Mouse (Mus musculus) c-Kit-negative CD71-positive TER-119-positive erythroid progenitor cells, embryonic 14.5 days (primary cell): ENCODE data around the gene Adam23.

Source experiments
- DNase-seq: peaks from one replicate; pipeline ENCODE4 v3.0.0-alpha.2; 2013; ENCODE audit warnings: low read depth, low spot score

Gene Adam23

DNA sequence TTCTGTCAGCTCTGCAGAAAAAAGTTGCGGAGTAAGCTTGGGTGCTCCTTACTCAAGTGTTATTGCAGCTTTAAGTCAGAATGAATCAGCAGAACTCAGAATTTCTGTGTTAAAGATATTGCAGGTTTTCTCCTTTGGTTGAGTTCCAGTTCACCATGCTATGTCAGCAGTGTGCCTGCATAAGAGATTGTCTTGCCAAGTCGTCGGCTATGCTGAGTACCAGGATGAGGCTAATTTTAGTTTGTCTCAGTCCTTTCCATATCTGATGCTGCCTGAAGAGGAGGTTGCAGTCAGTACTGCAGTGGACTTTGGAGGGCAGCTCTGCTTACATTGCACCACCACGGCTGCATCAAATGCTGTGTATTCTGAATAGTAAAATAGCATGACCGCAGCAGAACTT is 33.3 kb downstream of the Adam23 start:
- no peak for DNase-seq

DNA sequence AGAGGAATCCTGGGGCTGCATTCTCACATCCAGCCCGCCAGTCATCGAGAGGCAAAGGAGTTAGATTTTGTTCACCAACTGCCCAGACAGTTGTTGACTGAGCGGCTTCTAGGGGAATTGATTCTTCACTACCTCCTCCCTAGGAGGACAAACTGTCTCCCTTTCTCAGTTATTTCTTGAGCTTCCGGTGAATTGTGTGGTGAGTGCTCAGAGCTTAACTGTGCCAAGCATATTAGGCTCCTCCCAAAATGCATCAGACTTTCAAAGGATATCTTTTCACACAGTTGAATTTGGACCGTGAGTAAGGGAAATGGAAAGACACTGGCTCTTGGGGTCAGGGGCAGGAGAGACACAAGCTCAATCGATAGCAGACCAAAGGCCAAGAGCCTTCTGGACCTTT is 39.0 kb downstream of the Adam23 start:
- DNase-seq = no peak

DNA sequence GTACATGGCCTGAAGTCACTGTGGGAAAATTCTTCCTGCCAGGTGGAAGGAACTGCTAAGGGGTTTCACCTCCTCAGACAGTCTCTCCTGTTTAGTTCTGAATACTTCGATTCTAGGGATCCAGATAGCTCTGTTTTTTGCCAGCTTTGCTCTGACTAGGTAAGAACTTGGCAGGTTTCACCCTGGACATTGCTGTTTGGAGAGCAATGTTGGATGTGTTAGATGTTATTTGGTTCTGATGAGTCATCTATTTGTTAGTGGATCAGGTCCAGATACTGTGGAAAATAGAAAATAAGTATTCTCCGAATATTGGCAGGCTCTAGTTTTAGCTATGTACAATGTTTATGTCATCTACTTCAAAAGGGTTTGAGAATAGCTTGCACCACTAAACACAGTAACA is 41.0 kb downstream of the Adam23 start:
- DNase-seq = no peak

DNA sequence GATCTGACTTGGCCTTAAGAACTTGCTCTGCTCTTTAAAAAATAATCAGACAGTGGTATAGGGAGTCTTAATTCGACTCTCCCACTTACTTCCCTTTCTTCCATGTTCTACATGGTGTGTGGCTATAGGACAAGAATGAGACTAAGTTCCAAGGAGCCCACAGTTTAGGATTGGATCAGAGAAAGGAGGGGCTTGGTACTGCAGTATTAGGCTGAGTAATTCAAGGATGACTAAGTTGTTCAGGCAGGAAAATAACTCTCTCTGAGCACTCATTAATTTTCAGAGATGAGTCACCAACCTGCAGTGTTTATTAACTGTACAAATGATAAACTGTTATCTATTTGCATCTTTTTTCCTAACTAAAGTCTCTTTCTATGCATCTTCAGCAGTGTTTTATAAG is 45.3 kb downstream of the Adam23 start:
- DNase-seq = no peak

DNA sequence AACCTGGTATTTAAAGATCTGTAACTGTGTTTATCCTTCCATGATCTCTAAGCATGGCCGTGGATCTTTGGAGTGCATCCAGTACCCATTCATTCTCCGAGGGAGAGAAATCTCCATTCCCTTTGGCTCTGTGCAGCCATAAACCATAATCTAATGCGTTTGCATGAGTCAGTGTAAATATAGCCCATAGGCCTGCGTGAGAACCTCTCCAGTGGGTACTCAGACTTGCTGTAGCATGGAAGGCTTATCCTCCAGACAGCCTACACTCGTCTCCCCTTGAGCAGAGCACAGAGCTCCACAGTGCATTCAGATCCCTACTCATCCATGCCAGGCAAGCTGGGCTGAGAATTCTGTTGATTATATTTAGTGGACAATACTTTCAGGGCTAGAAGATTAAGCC is 47.6 kb downstream of the Adam23 start:
- DNase-seq = no peak

DNA sequence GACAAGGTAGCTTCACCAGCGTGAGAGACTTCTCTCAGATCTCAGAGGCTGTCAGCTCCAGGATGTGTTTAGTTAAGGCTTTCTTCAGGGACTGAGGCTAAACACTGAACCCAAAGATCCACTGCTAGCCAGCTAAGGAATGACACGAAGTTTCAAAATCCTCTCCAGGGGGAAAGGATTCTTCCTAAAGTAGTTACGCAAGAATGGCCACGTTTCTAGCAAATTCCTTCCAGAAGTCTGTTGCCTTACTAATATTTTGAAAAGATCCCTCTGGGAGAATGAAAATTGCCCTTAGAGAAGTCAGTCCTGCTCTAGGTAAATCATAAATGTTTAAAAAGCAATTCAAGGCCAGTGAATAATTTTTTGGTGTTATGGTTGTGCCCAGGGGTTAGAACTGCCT is 61.7 kb downstream of the Adam23 start:
- no peak for DNase-seq

DNA sequence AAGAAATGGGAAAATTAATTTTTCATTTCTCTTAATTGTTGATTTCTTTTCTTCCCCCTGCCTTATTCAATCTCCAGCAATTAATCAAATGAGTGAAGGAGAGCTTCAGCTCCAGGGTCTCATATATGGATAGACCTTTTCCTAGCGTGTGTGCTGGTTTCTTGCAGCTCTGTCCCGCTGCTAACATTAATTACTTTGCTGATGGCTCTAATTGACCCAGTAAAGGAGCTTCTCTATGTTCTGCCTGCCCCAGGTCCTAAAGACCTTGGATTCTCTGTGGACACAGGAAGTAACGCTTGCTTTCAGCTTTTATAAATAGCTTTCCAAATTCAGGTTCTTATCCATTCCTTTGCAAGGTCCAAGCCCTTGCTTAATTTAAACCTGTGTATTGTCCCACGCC is 63.1 kb downstream of the Adam23 start:
- no peak for DNase-seq

DNA sequence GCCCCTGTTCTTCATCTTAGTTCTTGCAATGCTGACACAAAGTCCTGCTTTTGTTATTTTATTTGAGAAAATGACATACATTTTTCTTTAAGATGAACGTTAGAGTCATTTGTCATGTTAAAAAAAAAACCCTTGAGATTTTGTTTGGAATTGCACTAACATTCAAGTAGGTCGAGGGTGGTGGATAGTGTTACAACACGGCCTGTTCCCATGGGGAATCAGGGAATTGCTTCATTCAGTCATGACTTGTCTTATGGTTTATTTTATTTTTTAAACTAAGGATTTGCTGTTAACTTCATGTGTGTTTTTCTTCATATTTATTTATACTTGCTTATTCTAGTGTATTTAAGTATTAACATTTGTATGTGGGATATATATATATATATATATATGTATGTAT is 65.7 kb downstream of the Adam23 start:
- no peak for DNase-seq

DNA sequence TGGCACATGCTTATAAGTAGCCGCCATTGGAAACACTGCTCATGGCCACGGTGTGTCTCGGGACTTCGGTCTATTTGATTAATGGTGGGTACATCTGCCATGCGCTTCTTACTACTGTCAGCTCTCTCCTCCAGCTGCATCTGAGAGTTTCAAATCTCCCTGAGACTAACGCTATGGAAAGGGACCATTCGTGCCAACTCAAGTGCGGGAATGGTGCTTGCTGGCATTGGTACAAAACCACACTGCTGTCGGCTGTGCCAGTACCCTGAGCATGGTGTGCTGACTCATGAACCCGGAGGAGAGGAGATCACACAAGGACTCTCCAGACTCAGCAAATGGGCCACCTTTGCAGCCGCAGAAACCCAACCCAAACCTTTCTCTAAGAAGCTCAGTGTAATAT is 72.1 kb downstream of the Adam23 start:
- DNase-seq = no peak

DNA sequence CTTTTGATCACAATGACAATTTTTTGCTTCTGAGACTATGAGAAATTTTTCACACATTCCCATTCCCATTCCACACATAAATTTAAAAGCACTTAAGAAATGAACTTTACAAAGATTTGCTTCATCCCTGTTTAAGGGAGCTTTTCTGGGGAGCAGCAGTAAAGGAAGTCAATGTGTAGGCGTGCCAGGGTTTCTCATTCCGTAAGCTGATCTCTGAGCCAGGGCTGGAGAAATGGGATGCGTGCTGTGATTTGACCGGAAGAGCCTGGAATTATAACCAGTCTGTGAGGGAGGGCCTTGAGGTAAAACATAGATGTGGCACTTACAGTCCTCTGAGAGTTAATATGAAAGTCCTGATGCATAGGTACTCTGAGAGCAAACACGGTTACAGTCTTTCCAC is 73.1 kb downstream of the Adam23 start:
- DNase-seq = no peak

DNA sequence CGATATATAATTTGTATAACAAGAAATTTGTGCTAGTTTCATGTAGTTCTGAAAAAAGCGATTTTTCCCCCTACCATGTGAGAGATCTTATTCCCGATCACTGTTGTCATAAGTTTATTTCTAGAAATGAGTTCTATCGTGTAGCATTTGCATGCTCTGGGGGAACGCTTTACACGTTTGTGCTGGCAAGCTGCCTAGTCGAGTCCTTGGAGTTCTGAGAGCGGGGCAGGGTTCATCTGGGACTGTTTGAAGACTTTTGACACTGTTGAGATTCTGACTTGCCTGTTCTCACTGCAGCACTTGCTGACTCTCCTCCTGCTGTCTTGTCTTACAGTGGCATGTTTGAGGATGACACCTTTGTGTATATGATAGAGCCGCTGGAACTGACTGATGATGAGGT is 84.2 kb downstream of the Adam23 start:
- no peak for DNase-seq

DNA sequence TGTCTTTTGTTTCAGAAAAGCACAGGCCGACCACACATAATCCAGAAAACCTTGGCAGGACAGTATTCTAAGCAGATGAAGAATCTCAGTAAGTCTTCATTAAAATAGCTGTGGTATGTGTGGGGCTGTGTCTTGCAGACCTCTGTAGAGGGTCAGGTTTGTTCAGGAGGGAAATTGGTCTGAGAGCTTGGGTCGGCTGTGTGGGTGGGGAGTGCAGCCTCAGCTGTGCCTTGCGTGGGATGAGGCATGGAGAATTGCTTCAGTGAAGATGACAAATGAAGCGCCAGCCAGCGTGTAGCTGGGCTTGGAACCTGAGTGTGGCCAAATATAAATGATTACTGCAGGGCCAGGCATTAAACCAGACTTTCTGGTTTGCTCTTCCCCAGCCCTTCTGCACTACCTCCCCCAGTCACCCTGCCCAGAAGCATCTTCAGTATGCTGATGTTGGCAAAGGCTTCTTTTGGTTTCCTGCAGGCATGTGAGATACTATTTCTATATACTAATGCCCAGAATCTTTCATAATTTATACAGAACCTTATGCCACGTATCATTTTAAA is 88.7 kb downstream of the Adam23 start:
- DNase-seq = no peak

DNA sequence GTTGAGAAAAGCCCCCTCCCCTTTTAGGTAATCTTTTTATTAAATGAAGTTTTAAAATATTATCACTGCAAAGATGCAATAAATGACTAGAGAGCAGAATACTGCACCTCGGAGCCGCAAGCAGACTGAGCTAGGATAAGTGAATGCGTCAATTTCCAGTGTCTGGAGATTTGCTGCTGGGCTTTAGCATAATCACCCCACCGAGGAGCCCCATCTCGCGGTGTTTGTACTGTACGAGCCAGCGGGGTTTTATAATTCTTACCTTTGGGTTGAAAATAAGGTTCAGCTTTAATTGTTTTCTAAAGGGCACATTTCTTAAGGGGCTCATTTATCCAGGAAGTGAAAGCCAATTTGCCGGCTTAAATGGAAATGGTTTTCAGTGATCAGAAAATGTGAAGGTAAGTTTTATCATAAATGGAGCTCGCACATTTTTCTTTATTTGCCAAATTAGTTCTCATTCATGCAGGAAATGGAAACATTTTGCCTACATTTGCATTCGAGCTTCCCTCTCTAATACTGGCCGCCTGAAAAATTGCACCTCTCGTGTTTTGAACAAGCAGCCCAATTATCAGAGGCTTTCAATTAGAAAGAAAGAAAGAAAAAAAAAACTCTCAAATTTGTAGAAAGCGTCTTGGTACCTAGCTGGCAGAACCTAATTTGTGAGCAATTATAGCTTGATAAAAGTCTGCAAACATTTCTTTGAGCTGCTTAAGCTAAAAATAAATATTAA is 94.4 kb downstream of the Adam23 start:
- DNase-seq = no peak

DNA sequence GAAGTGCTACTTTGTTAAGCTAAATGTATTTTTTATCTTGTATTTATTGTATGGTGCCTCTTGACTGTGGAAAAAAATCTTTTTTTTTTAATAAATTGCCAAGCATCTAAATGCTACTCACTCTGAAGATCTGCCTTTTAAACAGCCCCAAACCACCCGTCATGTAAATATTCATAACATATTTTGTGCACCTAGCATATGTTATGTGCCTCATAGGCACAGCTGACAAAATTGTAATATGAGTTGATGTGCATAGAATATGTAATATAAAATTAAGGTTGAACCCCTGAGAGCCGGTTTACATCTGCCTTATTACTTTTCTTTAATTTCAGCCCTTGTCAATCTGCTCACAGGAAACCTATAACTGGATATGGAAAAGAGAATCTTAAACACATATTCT is 98.4 kb downstream of the Adam23 start:
- DNase-seq = no peak

DNA sequence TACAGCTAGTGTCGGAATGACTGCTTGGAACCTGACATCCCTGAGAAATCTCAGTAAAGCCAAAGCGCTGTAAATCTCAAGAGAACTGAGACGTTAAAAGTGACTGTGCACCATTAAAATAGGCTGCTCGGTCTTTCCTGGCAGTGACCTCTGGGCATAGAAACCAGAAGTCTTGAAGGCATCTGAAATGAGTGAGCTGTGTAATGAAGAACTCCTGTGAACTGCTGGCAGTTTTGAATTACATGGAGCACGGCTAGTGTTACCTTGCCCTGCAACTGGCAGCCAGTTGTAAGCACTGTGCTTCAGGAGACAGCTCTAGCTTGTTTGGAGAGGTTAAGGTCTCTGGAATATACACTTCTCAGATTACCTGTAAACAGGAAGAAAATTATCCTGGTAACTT is 107.3 kb downstream of the Adam23 start:
- no peak for DNase-seq

DNA sequence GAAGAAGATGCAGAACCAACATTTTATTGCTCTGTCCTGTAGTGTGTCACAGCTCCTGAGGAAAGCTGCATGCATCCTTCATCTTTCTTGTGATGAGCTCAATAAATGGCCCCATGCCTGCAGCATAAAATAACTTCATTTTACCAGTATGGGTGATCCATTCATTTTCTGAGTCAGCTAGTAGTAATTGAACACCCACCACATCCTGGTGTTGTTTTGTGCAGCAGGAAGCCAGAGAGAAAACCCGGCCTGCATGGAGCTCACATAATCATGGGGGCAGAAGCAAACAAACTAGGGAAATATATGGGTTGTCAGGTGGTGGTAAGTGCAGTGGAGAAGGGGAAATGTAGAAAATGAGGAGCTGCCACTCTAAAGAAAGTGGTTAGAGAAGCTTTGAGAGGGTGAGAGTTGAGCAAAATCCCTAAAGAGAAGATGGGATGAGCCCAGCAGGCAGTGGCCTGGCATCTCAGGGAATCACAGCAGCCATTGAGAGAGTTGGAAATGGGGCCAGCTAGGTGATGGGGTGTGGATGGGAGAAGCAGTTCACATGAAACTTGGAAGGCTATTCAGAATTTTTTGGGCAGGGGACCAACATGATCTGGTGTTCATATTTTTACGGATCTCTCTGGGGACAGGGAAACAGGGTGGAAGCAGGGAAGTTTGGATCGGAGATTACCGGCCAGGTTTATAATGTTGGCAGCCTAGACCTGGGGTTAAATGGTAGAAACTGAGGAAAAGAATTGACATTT is 116.3 kb downstream of the Adam23 start:
- no peak for DNase-seq

DNA sequence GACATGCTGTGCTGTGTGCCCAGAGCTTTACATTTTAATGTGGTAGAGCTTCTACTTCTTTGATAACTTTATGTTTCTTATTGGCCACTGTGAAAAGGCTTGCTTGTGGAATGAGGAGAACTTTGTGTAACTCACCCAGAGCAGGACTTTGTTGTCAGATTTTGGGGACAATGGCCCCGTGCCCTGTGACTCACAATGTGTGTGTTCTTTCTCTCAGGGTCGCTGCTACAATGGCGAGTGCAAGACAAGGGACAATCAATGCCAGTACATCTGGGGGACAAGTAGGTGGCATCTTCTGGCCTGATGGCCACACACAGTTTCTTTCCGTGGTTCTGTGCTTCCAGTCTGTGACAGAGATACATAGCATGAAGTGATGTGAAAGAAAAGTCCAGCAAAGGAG is 118.2 kb downstream of the Adam23 start:
- no peak for DNase-seq

DNA sequence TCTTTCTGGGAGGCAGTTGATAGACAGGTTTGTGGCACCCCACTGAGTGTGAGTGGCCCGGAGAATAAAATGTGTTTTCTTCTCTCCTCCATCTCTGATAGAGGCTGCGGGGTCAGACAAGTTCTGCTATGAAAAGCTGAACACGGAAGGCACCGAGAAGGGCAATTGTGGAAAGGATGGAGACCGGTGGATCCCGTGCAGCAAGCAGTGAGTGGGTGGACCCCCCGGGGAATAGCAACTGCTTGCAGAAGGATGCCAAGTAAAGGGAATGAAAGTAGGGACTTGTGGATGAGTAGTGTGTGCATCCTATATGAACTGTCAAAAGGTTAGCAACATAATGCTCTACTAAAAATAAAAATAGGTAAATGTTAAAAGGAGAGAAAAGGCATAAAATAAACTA is 120.8 kb downstream of the Adam23 start:
- DNase-seq = no peak

DNA sequence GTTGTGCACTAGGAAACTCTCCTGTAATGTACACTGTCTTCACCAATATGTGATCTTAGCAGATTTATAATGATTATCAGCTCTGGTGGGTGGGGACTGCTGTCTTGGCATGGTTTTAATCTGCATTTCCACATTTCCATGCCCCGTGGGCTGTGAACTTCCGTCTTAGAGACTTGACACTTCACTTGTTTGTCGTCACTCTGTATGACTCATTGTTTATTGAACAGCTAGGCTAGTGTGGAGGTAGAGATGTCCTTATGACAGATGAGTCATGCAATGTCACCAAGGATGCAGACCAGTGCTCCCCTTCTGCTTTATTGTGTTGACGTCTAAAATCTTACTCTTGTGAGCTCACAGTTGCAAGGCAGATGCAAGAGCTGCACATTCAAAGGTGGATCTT is 121.3 kb downstream of the Adam23 start:
- no peak for DNase-seq

DNA sequence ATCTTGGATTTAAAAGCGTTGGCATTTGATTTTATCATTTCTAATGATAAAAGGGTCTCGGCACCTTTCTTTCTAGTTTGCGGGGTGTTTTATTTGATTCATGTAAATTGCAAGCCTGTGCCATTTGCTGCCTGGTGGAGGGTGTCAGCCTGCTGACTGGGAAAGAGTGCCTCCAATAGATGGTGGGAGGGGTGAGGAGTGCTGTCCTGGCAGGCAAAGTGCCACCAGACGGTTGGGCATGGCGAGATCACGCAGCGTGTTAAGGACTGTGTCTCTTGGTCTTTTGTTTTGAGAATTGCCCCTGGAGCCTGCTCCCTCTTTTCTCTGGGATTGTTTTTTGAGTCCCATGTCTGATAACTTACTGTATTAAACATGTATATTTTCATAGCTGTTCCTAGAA is 126.5 kb downstream of the Adam23 start:
- DNase-seq = no peak

DNA sequence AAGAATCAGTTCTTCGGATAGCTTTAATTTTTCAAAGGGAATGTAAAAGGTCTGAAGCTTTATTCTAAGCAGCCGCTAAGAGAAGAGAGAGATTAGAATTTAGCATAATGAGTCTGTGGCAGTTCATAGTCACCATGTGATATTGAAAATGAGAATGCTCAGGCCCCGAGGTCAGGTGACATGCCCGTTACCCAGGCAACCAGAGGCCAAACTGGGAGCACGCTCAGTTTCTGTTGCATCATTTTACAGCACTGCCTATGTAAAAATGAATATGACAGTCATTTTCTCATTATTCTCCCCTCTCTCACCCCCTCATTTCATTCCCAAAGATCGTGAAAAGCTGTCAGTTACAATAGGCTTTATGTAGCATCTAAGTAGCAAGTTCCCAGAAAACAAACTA is 127.7 kb downstream of the Adam23 start:
- no peak for DNase-seq

DNA sequence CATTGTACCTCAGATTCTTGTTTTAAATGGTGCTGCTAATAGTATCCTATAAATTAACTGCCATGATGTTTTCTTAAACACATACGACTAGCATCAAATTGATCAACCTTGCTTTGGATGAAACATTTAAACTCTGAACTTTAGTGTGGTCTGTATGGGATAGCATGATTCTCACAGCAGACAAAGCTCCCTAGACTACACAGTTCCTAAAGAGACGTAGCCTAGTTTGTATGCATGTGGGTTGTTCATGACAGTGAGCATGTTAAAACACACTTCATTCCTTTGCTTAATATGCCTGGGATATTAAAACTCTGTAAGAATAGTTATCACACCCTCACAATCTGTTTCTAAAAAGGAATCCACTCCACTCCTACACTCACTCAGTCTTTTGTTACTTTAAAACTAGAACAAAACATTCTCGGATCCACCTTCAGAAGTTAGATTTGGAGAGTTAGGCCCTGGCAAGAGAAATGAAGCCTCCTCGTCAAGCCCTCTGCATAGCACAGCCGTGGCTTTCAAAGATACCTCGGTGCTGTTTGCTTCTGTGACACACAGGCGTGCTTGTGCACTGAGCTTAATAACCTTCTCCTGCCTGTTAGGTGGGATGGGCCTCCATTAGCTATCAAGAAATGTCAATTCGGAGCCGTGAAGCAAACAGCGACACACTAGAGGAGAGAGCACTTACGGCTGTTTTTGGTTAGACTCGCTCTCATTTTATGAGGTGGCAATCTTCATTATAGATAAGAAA is 128.3 kb downstream of the Adam23 start:
- DNase-seq = no peak

DNA sequence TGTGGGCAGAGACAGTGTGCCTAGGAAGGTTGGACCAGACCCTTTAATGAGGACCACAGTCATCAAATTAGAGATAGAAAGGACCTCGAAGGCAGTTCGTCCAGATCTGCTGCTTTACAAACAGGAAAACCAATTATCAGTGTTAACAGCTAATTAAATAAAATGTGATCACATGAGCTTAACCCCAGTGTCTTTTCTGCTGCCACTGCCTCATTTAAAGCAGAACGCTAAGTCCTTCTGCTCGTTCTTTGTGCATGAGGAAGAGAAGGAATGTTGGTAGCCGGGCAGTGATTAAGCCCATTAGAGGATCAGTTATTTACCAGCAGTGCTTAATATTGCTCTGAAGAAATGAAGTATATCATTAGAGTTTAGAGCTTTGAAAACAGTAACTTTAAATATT is 131.1 kb downstream of the Adam23 start:
- no peak for DNase-seq
